Mouse (Mus musculus) embryonic facial prominence, embryonic 11.5 days (tissue): ENCODE data around the gene H2afv. TPM values are rescaled to one million over a fixed set of nuclear protein-coding genes. Genes with fewer than 3 reads are reported as not detected.
"Not testable (repeated sequence)": the region's sequence is repeated elsewhere in the genome, so short reads cannot be mapped to it uniquely, and the experiment has no call there.

Experiments used
- ATAC-seq: fragments of 200-750 bp; cut with Nextera tagmentation; replicated peaks from 2 replicates; pipeline ENCODE4 v1.8.0; 2017; ENCODE audit warnings: low read depth; ENCODE audit not compliant: insufficient number of reproducible peaks, low FRiP score, low TSS enrichment
- DNase-seq: peaks from one replicate; pipeline ENCODE4 v3.0.0-alpha.2; 2015; ENCODE audit warnings: low spot score
- H3K27ac ChIP-seq: fragments of 300-500 bp; sonication (generic); replicated peaks from 2 replicates; pipeline ENCODE4 v1.5.1; 2014; ENCODE audit warnings: mild to moderate bottlenecking, low read depth, low read length, control low read depth
- H3K27me3 ChIP-seq: fragments of 300-500 bp; sonication (generic); 2 replicates; pipeline ENCODE4 v1.6.1; 2014; ENCODE audit warnings: mild to moderate bottlenecking, low read length, moderate library complexity, mixed read lengths; ENCODE audit not compliant: control insufficient read depth, insufficient read depth
- H3K36me3 ChIP-seq: fragments of 300-500 bp; sonication (generic); replicated peaks from 2 replicates; pipeline ENCODE4 v1.6.1; 2014; ENCODE audit warnings: low read depth, mild to moderate bottlenecking, low read length, moderate library complexity, mixed read lengths; ENCODE audit not compliant: control insufficient read depth, insufficient read depth
- H3K4me1 ChIP-seq: fragments of 300-500 bp; sonication (generic); 2 replicates; pipeline ENCODE4 v1.6.1; 2014; ENCODE audit warnings: low read length, mixed read lengths; ENCODE audit not compliant: control insufficient read depth, insufficient read depth
- H3K4me2 ChIP-seq: fragments of 300-500 bp; sonication (generic); 2 replicates; pipeline ENCODE4 v1.6.1; 2014; ENCODE audit warnings: low read depth, mild to moderate bottlenecking, control low read depth, low read length, moderate library complexity
- H3K4me3 ChIP-seq: fragments of 300-500 bp; sonication (generic); 2 replicates; pipeline ENCODE4 v1.5.1; 2014; ENCODE audit warnings: low read depth, low read length, control low read depth
- H3K9ac ChIP-seq: fragments of 300-500 bp; sonication (generic); replicated peaks from 2 replicates; pipeline ENCODE4 v1.6.1; 2014; ENCODE audit warnings: mild to moderate bottlenecking, control low read depth, low read length
- H3K9me3 ChIP-seq: fragments of 300-500 bp; sonication (generic); replicated peaks from 2 replicates; pipeline ENCODE4 v1.6.1; 2016; ENCODE audit warnings: mild to moderate bottlenecking, low read length, inconsistent platforms, mixed read lengths; ENCODE audit not compliant: control insufficient read depth
- WGBS: fragments of 180-500 bp; shearing (Covaris S2); extraction: QIAGEN DNeasy Blood & Tissue Kit; methylation state at CpG from one replicate; pipeline ENCODE4 v1.1.7; 2014; 5-methylcytosine and 5-hydroxymethylcytosine counted together
- polyA plus RNA-seq: library from polyadenylated mRNA; unstranded; fragments of >200 nt; fragmentation: Nextera tagmentation; extraction: Ambion mirVana; gene quantifications from 2 replicates; pipeline ENCODE4 v1.2.1, GENCODE M21; 2014

Gene H2afv
- polyA plus RNA-seq, 1 experiment from 2014 or later: 853 TPM

DNA sequence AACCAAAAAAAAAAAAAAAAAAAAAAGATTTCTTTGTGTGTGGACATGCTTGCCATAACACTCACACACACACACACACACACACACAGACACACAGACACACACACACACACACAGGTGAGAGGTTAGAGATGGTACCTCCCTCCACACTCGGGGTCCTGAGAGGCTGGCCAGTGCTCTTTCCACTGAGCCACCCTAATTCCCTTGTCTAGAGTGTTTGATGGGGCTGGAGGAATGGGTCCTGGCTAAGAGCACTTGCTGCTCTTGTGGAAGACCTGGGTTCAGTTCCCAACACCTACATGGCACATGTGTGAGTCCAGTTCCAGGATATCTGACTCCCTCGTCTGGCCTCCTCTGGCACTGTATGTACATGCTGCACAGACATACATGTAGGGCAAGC is 6.6 kb downstream of the H2afv start:
- Histone ChIP-seq H3K27ac (no peak overlapping the region), H3K9me3 (no peaks in the 10 kb centered on the region), H3K27me3 (no peaks in the 10 kb centered on the region), H3K4me2 (no peak overlapping the region), H3K4me1 (no peaks in the 10 kb centered on the region), H3K36me3 (peaks cover 10% of the 10 kb centered on the region), H3K4me3 (no peak overlapping the region), H3K9ac (no peak overlapping the region)
- DNase-seq (no peak), ATAC-seq (no peak)
- 93% methylated on average over 2 of the region's 2 CpGs for WGBS

DNA sequence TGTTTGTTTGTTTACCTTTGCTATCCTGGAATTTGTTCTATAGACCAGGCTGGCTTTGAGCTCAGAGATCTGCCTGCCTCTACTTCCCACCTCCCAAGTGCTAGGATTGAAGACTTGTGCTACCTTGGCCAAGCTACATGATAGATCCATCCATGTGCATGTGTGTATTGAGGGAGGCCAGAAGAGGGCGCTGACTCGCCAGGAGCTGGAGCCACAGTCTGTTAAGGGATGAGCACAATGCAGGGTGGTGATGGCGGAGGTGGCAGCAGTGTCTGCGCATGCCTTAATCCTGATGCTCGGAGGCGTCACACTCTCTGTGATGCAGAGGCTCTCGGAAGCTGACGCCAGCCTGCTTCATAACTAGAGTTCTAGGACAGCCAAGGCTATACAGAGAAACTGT is 7.8 kb downstream of the H2afv start:
- no peak overlapping the region for H3K9ac ChIP-seq
- ATAC-seq: no peak

DNA sequence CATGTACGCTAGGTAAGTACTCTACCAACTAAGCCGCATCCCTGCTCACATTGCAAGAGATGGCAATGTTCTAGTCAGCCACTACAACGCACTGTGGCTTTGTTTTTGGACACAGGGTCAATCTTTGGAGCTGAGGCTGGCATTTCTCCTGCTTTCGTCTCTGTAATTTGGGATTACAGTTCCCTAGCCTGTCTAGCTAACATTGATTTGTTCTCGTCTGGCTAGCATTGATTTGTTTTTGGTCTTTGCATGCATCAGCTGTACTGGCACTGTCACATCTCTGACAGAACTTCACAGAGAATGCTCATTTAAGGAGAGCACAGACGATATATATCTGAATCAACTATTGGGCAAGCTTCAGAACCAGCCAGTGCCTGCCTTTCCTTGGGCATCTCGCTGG is 14.1 kb downstream of the H2afv start:
- no peak overlapping the region for H3K9ac ChIP-seq
- ATAC-seq: no peak
- DNase-seq: no peak
- no peaks in the 10 kb centered on the region for H3K27me3 ChIP-seq
- no peak overlapping the region for H3K27ac ChIP-seq
- no peak overlapping the region for H3K4me2 ChIP-seq
- no peak overlapping the region for H3K4me3 ChIP-seq
- no peaks in the 10 kb centered on the region for H3K4me1 ChIP-seq
- no peaks in the 10 kb centered on the region for H3K9me3 ChIP-seq
- H3K36me3 ChIP-seq: peaks cover 12% of the 10 kb centered on the region
- 91% methylated on average over 7 of the region's 7 CpGs for whole genome bisulfite sequencing

More for the DNA sequence above, 7.8 kb downstream of the H2afv start:
- H3K9me3 ChIP-seq: no peaks in the 10 kb centered on the region
- 68% methylated on average over 8 of the region's 8 CpGs for WGBS
- no peaks in the 10 kb centered on the region for H3K4me1 ChIP-seq
- H3K36me3 ChIP-seq: peaks cover 10% of the 10 kb centered on the region
- H3K4me3 ChIP-seq: no peak overlapping the region
- peak; percentile 34 for DNase-seq
- H3K4me2 ChIP-seq: no peak overlapping the region
- H3K27me3 ChIP-seq: no peaks in the 10 kb centered on the region
- H3K27ac ChIP-seq: no peak overlapping the region

DNA sequence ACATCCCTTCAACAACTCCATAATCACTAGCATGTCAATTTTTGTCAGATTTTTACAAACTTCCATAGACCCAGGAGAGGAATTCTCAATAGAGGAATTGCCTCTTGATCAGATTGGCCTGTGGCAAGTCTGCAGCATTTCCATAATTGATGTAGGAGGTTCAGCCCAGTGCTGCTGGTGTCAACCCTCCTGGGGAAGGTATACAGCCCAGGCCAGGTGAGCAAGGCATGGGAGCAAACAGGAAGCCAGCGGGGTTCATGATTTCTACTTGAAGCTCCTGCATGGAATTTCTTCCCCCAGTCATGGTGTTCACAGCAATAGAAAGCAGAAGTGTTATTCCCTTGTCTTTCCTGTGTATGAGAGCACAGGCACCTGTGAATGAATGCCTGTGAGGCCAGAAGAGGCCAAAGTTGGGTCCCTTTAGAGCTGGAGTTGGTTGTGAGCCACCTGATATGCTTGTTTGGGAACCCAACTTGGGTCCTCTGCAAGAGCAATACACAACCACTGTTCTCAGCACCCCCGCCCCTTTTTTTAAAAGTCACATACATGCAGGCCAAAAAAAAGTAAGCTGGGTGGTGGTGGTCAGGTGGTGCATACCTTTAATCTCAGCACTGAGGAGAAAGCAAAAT is 23.4 kb downstream of the H2afv start:
- DNase-seq (peak; percentile 11), ATAC-seq (no peak)
- Histone ChIP-seq H3K9ac (no peak overlapping the region), H3K27ac (no peak overlapping the region; the same call in 1 of the 2 replicates), H3K27me3 (no peaks in the 10 kb centered on the region), H3K4me1 (no peaks in the 10 kb centered on the region), H3K9me3 (no peaks in the 10 kb centered on the region), H3K4me3 (no peak overlapping the region), H3K4me2 (no peak overlapping the region), H3K36me3 (peaks cover 21% of the 10 kb centered on the region)
- 79% methylated on average over 2 of the region's 2 CpGs for WGBS

DNA sequence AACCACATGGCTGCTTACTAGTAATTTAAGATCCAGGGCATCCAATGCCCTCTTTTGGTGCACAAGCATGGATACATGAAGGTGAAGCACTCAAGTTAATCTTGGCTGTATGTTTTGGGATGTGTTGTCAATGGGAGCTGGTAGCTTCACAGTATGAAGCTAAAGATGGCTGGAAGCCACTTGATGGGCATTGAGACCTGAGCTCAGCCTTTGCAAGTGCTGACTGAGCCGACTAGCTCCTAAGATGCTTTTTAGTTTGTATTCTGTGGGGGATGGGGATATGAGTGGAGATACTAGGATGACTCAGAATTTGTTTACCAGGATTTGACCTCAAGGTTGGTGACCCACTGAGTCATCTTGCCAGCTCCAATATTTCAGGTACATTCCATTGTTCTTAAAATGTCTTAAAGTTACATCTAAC is 23.9 kb downstream of the H2afv start:
- no peak overlapping the region for H3K27ac ChIP-seq
- 35% methylated on average over 1 of the region's 1 CpGs for WGBS
- H3K4me1 ChIP-seq: no peaks in the 10 kb centered on the region
- no peak overlapping the region for H3K4me2 ChIP-seq
- H3K27me3 ChIP-seq: no peaks in the 10 kb centered on the region
- H3K9ac ChIP-seq: no peak overlapping the region
- no peak for DNase-seq
- peaks cover 20% of the 10 kb centered on the region for H3K36me3 ChIP-seq
- H3K9me3 ChIP-seq: no peaks in the 10 kb centered on the region
- ATAC-seq: no peak
- no peak overlapping the region for H3K4me3 ChIP-seq

DNA sequence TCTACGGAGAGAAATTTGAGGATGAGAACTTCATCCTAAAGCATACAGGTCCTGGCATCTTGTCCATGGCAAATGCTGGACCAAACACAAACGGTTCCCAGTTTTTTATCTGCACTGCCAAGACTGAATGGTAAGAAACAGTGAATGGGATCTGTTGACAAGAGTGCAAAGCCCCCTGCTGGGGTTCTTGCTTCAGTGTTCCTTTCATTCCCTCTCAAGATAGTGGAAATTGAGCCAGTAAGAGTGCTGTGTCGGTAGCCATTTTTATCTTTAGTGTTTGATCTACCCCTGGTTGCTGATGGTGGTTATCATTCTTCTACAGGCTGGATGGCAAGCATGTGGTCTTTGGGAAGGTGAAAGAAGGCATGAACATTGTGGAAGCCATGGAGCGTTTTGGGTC is 25.1 kb downstream of the H2afv start:
- not testable (repeated sequence) for H3K4me2 ChIP-seq, H3K9ac ChIP-seq, H3K4me3 ChIP-seq, DNase-seq, H3K27ac ChIP-seq, H3K9me3 ChIP-seq, ATAC-seq, H3K4me1 ChIP-seq, H3K27me3 ChIP-seq
- H3K36me3 ChIP-seq: peaks cover 17% of the 10 kb centered on the region
- WGBS: 73% methylated on average over 4 of the region's 4 CpGs

DNA sequence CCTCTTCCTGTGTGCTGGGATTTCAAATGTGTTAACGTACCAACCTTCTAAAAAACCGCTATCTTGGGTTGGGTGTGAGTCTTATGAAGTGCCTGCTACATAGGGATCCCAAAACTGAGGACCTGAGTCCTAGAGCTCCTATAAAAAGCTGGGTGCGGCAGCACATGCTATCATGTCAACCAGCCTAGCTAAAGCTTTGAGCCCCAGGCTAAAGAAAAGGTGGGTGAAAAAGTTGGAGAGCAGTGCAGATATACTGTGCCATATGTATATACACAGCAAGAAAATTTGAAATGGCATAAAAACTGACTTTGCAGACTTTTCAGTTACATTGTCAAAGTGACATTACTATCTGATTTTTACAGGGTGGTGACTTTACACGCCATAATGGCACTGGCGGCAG is 25.5 kb downstream of the H2afv start:
- DNase-seq (no peak), ATAC-seq (no peak)
- no peak overlapping the region; the same call in 1 of the 2 replicates for H3K4me2 ChIP-seq
- no peak overlapping the region for H3K27ac ChIP-seq
- H3K36me3 ChIP-seq: peaks cover 17% of the 10 kb centered on the region
- no peaks in the 10 kb centered on the region for H3K9me3 ChIP-seq
- H3K27me3 ChIP-seq: no peaks in the 10 kb centered on the region
- H3K4me1 ChIP-seq: no peaks in the 10 kb centered on the region
- 0 out of 2 replicates have a peak overlapping the region, but pooled peaks have one; percentile 22 for H3K9ac ChIP-seq
- H3K4me3 ChIP-seq: no peak overlapping the region
- 88% methylated on average over 5 of the region's 5 CpGs for WGBS

DNA sequence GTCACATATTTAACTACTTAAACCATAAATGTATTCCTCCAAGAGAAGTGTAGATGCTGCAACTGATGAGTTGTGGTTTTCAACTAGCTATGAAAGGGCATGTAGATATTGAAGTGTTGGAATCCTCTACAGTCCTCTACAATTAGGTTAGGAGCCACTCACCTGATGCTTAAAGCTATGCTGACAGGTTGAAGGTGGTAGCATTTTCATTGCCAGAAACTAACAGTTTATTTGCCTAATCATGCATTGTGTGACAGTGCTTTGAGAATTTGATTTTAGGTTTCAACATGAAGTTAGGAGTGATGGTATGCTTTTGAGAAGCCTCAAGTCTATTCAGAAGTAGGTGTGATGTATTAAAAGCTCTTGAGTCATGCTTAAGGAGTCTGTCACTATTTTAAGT is 26.8 kb downstream of the H2afv start:
- H3K9me3 ChIP-seq: no peaks in the 10 kb centered on the region
- peak overlapping the region; percentile 78 for H3K4me3 ChIP-seq
- no peaks in the 10 kb centered on the region for H3K4me1 ChIP-seq
- H3K9ac ChIP-seq: peak overlapping the region; percentile 83; the same call in 1 of the 2 replicates
- peak overlapping the region; percentile 73 for H3K4me2 ChIP-seq
- ATAC-seq (no peak), DNase-seq (no peak)
- H3K36me3 ChIP-seq: peaks cover 17% of the 10 kb centered on the region
- H3K27me3 ChIP-seq: no peaks in the 10 kb centered on the region
- H3K27ac ChIP-seq: no peak overlapping the region
